In genomic region chr1:36065761-36066150, GRCm38 (mm10) we compare ENCODE assay signal across 7 mouse cellular contexts. TPM values are rescaled to one million over a fixed set of nuclear protein-coding genes. Genes with fewer than 3 reads are reported as not detected.
DNase-seq lines count a peak whose midpoint lies in the region; ATAC-seq and TF ChIP-seq lines count a peak whose summit lies in the region.

No protein-coding gene starts in this region.

- no peaks in the 10 kb centered on the region for H3K27me3 ChIP-seq in lung, embryonic 15.5 days
- peaks cover 38% of the 10 kb centered on the region for H3K27me3 ChIP-seq in forebrain, embryonic 12.5 days
- H3K27me3 ChIP-seq in intestine, embryonic 14.5 days (replicated peaks; ENCODE audit: control insufficient read depth, insufficient read depth, low read length): no peaks in the 10 kb centered on the region
- H3K27me3 ChIP-seq in midbrain, embryonic 15.5 days (replicated peaks): 0 out of 2 replicates have a peak, but pooled peaks cover 5% of the 10 kb centered on the region

- 53% methylated on average over 9 of the region's 9 CpGs for WGBS in lung, embryonic 15.5 days
- 61% methylated on average over 9 of the region's 9 CpGs for WGBS in lung, adult 2 months
- WGBS in forebrain, embryonic 12.5 days: 68% methylated on average over 9 of the region's 9 CpGs
- WGBS in intestine, embryonic 14.5 days: 59% methylated on average over 9 of the region's 9 CpGs
- WGBS in midbrain, embryonic 15.5 days: 67% methylated on average over 9 of the region's 9 CpGs

- H3K4me2 ChIP-seq in lung, embryonic 15.5 days: peak overlapping the region; percentile 56
- H3K4me2 ChIP-seq in forebrain, embryonic 12.5 days: peak overlapping the region; percentile 46
- peak overlapping the region; percentile 48 for H3K4me2 ChIP-seq in intestine, embryonic 14.5 days (ENCODE audit: low read length)
- peak overlapping the region; percentile 56 for H3K4me2 ChIP-seq in midbrain, embryonic 15.5 days

- no peak overlapping the region for H3K9ac ChIP-seq in lung, embryonic 15.5 days
- no peak overlapping the region for H3K9ac ChIP-seq in forebrain, embryonic 12.5 days
- no peak overlapping the region for H3K9ac ChIP-seq in intestine, embryonic 14.5 days (ENCODE audit: low read length)
- H3K9ac ChIP-seq in midbrain, embryonic 15.5 days: no peak overlapping the region

- peaks cover 43% of the 10 kb centered on the region for H3K4me1 ChIP-seq in lung, embryonic 15.5 days
- peaks cover 18% of the 10 kb centered on the region for H3K4me1 ChIP-seq in lung, adult 2 months (ENCODE audit: control insufficient read depth, insufficient read depth, low read length)
- H3K4me1 ChIP-seq in forebrain, embryonic 12.5 days: peaks cover 66% of the 10 kb centered on the region
- peaks cover 22% of the 10 kb centered on the region for H3K4me1 ChIP-seq in intestine, embryonic 14.5 days (replicated peaks; ENCODE audit: control insufficient read depth, insufficient read depth, low read length)
- peaks cover 37% of the 10 kb centered on the region for H3K4me1 ChIP-seq in midbrain, embryonic 15.5 days

- H3K4me3 ChIP-seq in lung, embryonic 15.5 days: no peak overlapping the region
- no peak overlapping the region for H3K4me3 ChIP-seq in lung, adult 2 months (replicated peaks; ENCODE audit: extremely low read depth, low read depth, low read length)
- H3K4me3 ChIP-seq in forebrain, embryonic 12.5 days (replicated peaks): no peak overlapping the region
- no peak overlapping the region for H3K4me3 ChIP-seq in intestine, embryonic 14.5 days (ENCODE audit: low read depth, low read length)
- peak overlapping the region; percentile 32 for H3K4me3 ChIP-seq in midbrain, embryonic 15.5 days

- DNase-seq in lung, adult 2 months: no peak
- peak; percentile 45 for DNase-seq in intestine, embryonic 14.5 days (ENCODE audit: low spot score)
- DNase-seq in adipocyte (ENCODE audit: low spot score): no peak
- no peak for DNase-seq in layer of hippocampus, postnatal 25 days (ENCODE audit: extremely low spot score in 1 of 2, low spot score in 1 of 2)

- no peak for ATAC-seq in lung, embryonic 15.5 days (ENCODE audit: borderline replicate concordance, extremely low read depth, low FRiP score, low TSS enrichment)
- ATAC-seq in forebrain, embryonic 12.5 days (ENCODE audit: low FRiP score): no peak
- no peak for ATAC-seq in intestine, embryonic 14.5 days (replicated peaks; ENCODE audit: low FRiP score, low TSS enrichment, low read depth)
- no peak for ATAC-seq in midbrain, embryonic 15.5 days (replicated peaks)

- TF ChIP-seq POLR2A in lung, adult 2 months (IDR thresholded peaks at IDR 0.05; ENCODE audit: borderline replicate concordance, extremely low read depth, low read depth, low read length): no peak

- no peaks in the 10 kb centered on the region for H3K36me3 ChIP-seq in lung, embryonic 15.5 days
- H3K36me3 ChIP-seq in forebrain, embryonic 12.5 days (replicated peaks): no peaks in the 10 kb centered on the region
- H3K36me3 ChIP-seq in intestine, embryonic 14.5 days (ENCODE audit: control insufficient read depth, insufficient read depth, low read length): no peaks in the 10 kb centered on the region
- no peaks in the 10 kb centered on the region for H3K36me3 ChIP-seq in midbrain, embryonic 15.5 days (replicated peaks)

- no peak for TF ChIP-seq CTCF in lung, adult 2 months (IDR thresholded peaks at IDR 0.05; ENCODE audit: insufficient read depth, low read length)

- no peaks in the 10 kb centered on the region for H3K9me3 ChIP-seq in lung, embryonic 15.5 days
- no peaks in the 10 kb centered on the region for H3K9me3 ChIP-seq in forebrain, embryonic 12.5 days
- no peaks in the 10 kb centered on the region for H3K9me3 ChIP-seq in intestine, embryonic 14.5 days (ENCODE audit: control insufficient read depth, low read length)
- H3K9me3 ChIP-seq in midbrain, embryonic 15.5 days: no peaks in the 10 kb centered on the region

- no peak overlapping the region for H3K27ac ChIP-seq in lung, embryonic 15.5 days
- no peak overlapping the region for H3K27ac ChIP-seq in forebrain, embryonic 12.5 days
- H3K27ac ChIP-seq in intestine, embryonic 14.5 days (ENCODE audit: low read depth): no peak overlapping the region
- H3K27ac ChIP-seq in midbrain, embryonic 15.5 days: no peak overlapping the region

RNA-seq across cellular contexts. Expression of gene Hs6st1, which starts 2.4 kb away (rescaled TPM):
- polyA plus RNA-seq in lung, embryonic 15.5 days (2015; fragmentation: Nextera tagmentation; extraction: Ambion mirVana): 11.7 and 12.7 TPM in 2 replicates
- polyA plus RNA-seq in lung, adult 2 months (2012; rRNA removed): 33.8 and 35.0 TPM in 2 replicates
- 5.1 and 8.4 TPM in 2 replicates for polyA plus RNA-seq in forebrain, embryonic 12.5 days (2016; fragmentation: Nextera tagmentation; extraction: Ambion mirVana)
- 8.3 and 8.5 TPM in 2 replicates for polyA plus RNA-seq in intestine, embryonic 14.5 days (2014; fragmentation: Nextera tagmentation; extraction: Ambion mirVana)
- 26.1 and 29.6 TPM in 2 replicates for polyA plus RNA-seq in midbrain, embryonic 15.5 days (2015; fragmentation: Nextera tagmentation; extraction: Ambion mirVana)
- 10 to 100 TPM; 40.9 to 43.0 TPM for total RNA-seq in layer of hippocampus, postnatal 25 days (2021)
